Mouse (Mus musculus) lung, embryonic 14.5 days (tissue): ENCODE data around the gene Tmem268. TPM values are rescaled to one million over a fixed set of nuclear protein-coding genes. Genes with fewer than 3 reads are reported as not detected.

Source experiments
- ATAC-seq: fragments of 200-750 bp; cut with Nextera tagmentation; 2 replicates; pipeline ENCODE4 v1.8.0; 2017; ENCODE audit warnings: mild to moderate bottlenecking, moderate TSS enrichment, moderate library complexity; ENCODE audit not compliant: insufficient read depth
- DNase-seq: peaks from one replicate; pipeline ENCODE4 v3.0.0-alpha.2; 2015
- H3K27ac ChIP-seq: fragments of 300-500 bp; sonication (generic); 2 replicates; pipeline ENCODE4 v1.5.1; 2014; ENCODE audit warnings: low read depth, mild to moderate bottlenecking, moderate library complexity
- H3K27me3 ChIP-seq: fragments of 300-500 bp; sonication (generic); 2 replicates; pipeline ENCODE4 v1.6.1; 2014; ENCODE audit warnings: low read length, control low read depth; ENCODE audit not compliant: insufficient read depth
- H3K36me3 ChIP-seq: fragments of 300-500 bp; sonication (generic); 2 replicates; pipeline ENCODE4 v1.6.1; 2014; ENCODE audit warnings: control low read depth; ENCODE audit not compliant: insufficient read depth
- H3K4me1 ChIP-seq: fragments of 300-500 bp; sonication (generic); 2 replicates; pipeline ENCODE4 v1.6.1; 2014; ENCODE audit warnings: antibody characterized with exemption, control low read depth; ENCODE audit not compliant: insufficient read depth
- H3K4me2 ChIP-seq: fragments of 300-500 bp; sonication (generic); 2 replicates; pipeline ENCODE4 v1.6.1; 2014; ENCODE audit warnings: mild to moderate bottlenecking
- H3K4me3 ChIP-seq: fragments of 300-500 bp; sonication (generic); 2 replicates; pipeline ENCODE4 v1.5.1; 2014; ENCODE audit warnings: low read depth, low read length
- H3K9ac ChIP-seq: fragments of 300-500 bp; sonication (generic); 2 replicates; pipeline ENCODE4 v1.6.1; 2014
- H3K9me3 ChIP-seq: fragments of 300-500 bp; sonication (generic); 2 replicates; pipeline ENCODE4 v1.6.1; 2016; ENCODE audit warnings: low read depth, low read length, control low read depth
- CTCF ChIP-seq: IDR thresholded peaks from 2 replicates; pipeline ENCODE4 v1.5.1; 2016; ENCODE audit warnings: antibody characterized with exemption, low read depth
- WGBS: fragments of 180-500 bp; shearing (Covaris S2); extraction: QIAGEN DNeasy Blood & Tissue Kit; methylation state at CpG from one replicate; pipeline ENCODE4 v1.1.7; 2014; 5-methylcytosine and 5-hydroxymethylcytosine counted together
- polyA plus RNA-seq: library from polyadenylated mRNA; unstranded; fragments of >200 nt; fragmentation: Nextera tagmentation; extraction: Ambion mirVana; gene quantifications from 2 replicates; pipeline ENCODE4 v1.2.1, GENCODE M21; 2014

The Tmem268 gene
- polyA plus RNA-seq: 8.2 and 8.5 TPM in 2 replicates

GRCm38 (mm10) chr4:63558407-63559081 lies at the start of gene Tmem268:
Gene Tmem268 (plus strand): TSS chr4:63558781.
- Histone ChIP-seq H3K4me2 (peak within 1 kb of the TSS; percentile 84), H3K27me3 (no peaks in the 10 kb centered on the region), H3K4me3 (peak within 1 kb of the TSS; percentile 66), H3K9me3 (no peaks in the 10 kb centered on the region), H3K27ac (peak within 1 kb of the TSS; percentile 66), H3K9ac (peak within 1 kb of the TSS; percentile 81), H3K4me1 (peaks cover 11% of the 10 kb centered on the region; the same call in 1 of the 2 replicates), H3K36me3 (0 out of 2 replicates have a peak, but pooled peaks cover 4% of the 10 kb centered on the region)
- DNase-seq (peak; percentile 85), ATAC-seq (peak; percentile 84)
- TF ChIP-seq CTCF: peak; percentile 39
- WGBS: under 1% methylated on average over 77 of the region's 81 CpGs

- ATAC-seq: no peak
- no peaks in the 10 kb centered on the region for H3K36me3 ChIP-seq
- H3K27ac ChIP-seq: no peak overlapping the region
- no peak for TF ChIP-seq CTCF
- H3K4me1 ChIP-seq: no peaks in the 10 kb centered on the region
- no peak overlapping the region for H3K4me2 ChIP-seq
- no peak for DNase-seq
- no peak overlapping the region for H3K4me3 ChIP-seq
- H3K9ac ChIP-seq: no peak overlapping the region
- H3K9me3 ChIP-seq: no peaks in the 10 kb centered on the region
- H3K27me3 ChIP-seq: no peaks in the 10 kb centered on the region
- 74% methylated on average over 2 of the region's 2 CpGs for WGBS
Measured at GRCm38 (mm10) chr4:63512921-63513320, 45.7 kb upstream of the Tmem268 start.

- no peak for ATAC-seq
- no peak for DNase-seq
- Histone ChIP-seq H3K27ac (no peak overlapping the region), H3K4me1 (no peaks in the 10 kb centered on the region), H3K9me3 (no peaks in the 10 kb centered on the region), H3K27me3 (no peaks in the 10 kb centered on the region), H3K36me3 (no peaks in the 10 kb centered on the region), H3K9ac (no peak overlapping the region), H3K4me2 (no peak overlapping the region), H3K4me3 (no peak overlapping the region)
- no peak for TF ChIP-seq CTCF
- 51% methylated on average over 4 of the region's 4 CpGs for WGBS
Measured at GRCm38 (mm10) chr4:63514454-63514984, 44.1 kb upstream of the Tmem268 start.

GRCm38 (mm10) chr4:63515021-63515420 lies 43.6 kb upstream of the Tmem268 start:
- Histone ChIP-seq H3K9ac (no peak overlapping the region), H3K9me3 (no peaks in the 10 kb centered on the region), H3K36me3 (no peaks in the 10 kb centered on the region), H3K27me3 (no peaks in the 10 kb centered on the region), H3K4me3 (no peak overlapping the region), H3K27ac (no peak overlapping the region), H3K4me1 (no peaks in the 10 kb centered on the region), H3K4me2 (no peak overlapping the region)
- DNase-seq (no peak), ATAC-seq (no peak)
- TF ChIP-seq CTCF: no peak
- WGBS: 74% methylated on average over 5 of the region's 5 CpGs

GRCm38 (mm10) chr4:63521813-63522419 lies 36.7 kb upstream of the Tmem268 start:
- DNase-seq (no peak), ATAC-seq (no peak)
- Histone ChIP-seq H3K4me2 (no peak overlapping the region), H3K27me3 (no peaks in the 10 kb centered on the region), H3K4me1 (no peaks in the 10 kb centered on the region), H3K9ac (no peak overlapping the region), H3K36me3 (no peaks in the 10 kb centered on the region), H3K9me3 (no peaks in the 10 kb centered on the region), H3K4me3 (no peak overlapping the region), H3K27ac (no peak overlapping the region)
- TF ChIP-seq CTCF: no peak
- WGBS: 72% methylated on average over 2 of the region's 2 CpGs

GRCm38 (mm10) chr4:63525514-63525913 lies 33.1 kb upstream of the Tmem268 start:
- DNase-seq (no peak), ATAC-seq (no peak)
- WGBS: 68% methylated on average over 8 of the region's 8 CpGs
- Histone ChIP-seq H3K36me3 (no peaks in the 10 kb centered on the region), H3K9ac (no peak overlapping the region), H3K4me1 (no peaks in the 10 kb centered on the region), H3K27ac (no peak overlapping the region), H3K27me3 (no peaks in the 10 kb centered on the region), H3K9me3 (no peaks in the 10 kb centered on the region), H3K4me3 (no peak overlapping the region), H3K4me2 (no peak overlapping the region)
- no peak for TF ChIP-seq CTCF

GRCm38 (mm10) chr4:63528946-63529345 lies 29.6 kb upstream of the Tmem268 start:
- no peaks in the 10 kb centered on the region; the same call in 1 of the 2 replicates for H3K27me3 ChIP-seq
- no peak overlapping the region for H3K27ac ChIP-seq
- no peaks in the 10 kb centered on the region for H3K9me3 ChIP-seq
- H3K36me3 ChIP-seq: no peaks in the 10 kb centered on the region
- H3K4me3 ChIP-seq: no peak overlapping the region
- no peak for ATAC-seq
- no peak overlapping the region for H3K9ac ChIP-seq
- no peak for TF ChIP-seq CTCF
- H3K4me1 ChIP-seq: no peaks in the 10 kb centered on the region
- peak; percentile 11 for DNase-seq
- 66% methylated on average over 6 of the region's 6 CpGs for WGBS
- no peak overlapping the region for H3K4me2 ChIP-seq
